Mouse (Mus musculus) spleen, adult 12 weeks (tissue): ENCODE results near the gene Spred1.

ENCODE experiments used
- DNase-seq: peaks from one replicate; pipeline ENCODE4 v3.0.0; 2022; ENCODE audit warnings: low spot score

Spred1 gene

DNA sequence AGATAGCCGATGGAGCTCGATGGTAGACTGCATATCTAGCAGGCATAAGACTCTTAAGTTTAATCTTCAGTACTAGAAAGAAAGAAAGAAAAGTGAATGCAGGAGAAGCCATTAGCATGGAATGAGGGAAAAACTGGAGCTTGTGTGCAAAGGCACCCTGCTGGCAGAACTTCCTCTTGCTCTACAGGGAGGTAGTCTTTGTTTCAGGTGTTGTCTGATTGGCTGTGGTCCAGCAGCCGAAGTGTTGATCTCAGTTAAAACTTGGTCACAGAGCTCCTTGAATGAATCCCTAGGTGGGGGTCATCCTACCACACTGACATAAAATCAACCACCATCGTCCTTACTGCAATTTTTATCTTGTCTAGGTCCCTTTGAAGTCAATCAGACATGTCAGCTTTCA is 55.8 kb downstream of the Spred1 start:
- no peak for DNase-seq

DNA sequence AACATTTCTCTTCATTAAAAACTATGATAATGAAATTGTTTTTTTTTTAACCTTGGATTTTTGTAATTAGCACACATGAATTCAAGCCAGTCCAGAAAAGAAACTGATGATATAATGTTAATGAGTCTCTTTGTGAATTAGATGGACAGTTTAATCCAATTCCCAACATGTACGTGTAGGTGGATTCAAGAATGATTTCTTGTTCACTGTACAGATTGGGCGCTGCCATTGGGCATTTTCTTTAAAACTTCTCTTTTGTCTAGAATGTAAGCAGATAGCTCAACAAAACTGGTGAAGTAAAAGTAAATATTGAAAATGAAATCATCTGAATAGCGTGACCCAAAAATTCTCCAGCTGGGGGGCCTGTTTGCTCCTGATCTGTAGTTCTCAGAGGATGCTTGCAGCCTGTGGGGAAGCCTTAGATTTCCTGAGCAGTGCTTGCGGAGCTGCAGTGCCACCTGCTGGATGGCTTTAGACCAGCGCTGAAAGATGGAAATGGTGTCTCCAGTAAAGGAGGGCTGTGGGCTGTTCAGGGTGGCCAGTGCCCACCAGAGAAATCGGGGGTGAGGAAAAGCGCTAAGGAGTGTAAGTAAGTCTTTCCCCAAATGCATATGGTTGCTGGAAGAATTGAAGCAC is 59.2 kb downstream of the Spred1 start:
- DNase-seq: peak; percentile 41

DNA sequence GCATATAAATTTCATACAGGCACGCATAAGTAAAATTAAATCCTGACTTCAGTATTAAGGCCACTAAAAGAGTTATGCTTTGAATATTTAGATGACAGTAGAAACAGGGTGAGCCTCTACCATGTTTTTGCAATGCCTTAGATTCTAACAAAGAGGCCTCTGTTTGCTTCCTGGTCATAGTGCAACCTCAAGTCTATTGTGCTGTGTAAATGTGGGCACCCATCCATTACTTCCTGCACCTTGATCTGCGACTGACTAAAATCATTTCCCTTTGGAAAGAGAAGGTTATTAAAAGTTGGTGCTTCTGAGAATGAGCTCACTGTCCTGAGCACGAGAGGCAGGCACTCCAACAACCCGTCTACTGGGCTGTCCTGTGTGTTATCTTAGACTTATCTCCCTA is 64.4 kb downstream of the Spred1 start:
- DNase-seq: no peak

DNA sequence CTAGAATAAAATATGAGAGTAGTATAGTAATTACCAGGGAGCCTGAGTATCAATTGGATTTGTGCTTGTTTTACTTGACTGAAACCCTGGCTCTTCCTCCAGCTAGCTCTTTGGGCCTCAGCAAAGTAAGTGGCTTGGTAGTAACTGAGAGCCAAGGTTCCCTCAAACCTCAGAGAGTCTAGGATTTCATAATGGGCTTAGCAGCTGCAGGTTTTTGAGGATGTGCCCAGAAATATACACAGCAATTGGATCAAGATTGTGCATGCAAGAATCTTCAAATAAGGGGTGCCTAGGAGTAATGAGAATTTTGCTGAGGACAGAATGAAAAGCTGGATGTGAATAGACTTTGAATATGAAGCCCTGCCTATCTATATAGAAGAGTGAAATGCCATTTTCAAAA is 69.7 kb downstream of the Spred1 start:
- DNase-seq: no peak

DNA sequence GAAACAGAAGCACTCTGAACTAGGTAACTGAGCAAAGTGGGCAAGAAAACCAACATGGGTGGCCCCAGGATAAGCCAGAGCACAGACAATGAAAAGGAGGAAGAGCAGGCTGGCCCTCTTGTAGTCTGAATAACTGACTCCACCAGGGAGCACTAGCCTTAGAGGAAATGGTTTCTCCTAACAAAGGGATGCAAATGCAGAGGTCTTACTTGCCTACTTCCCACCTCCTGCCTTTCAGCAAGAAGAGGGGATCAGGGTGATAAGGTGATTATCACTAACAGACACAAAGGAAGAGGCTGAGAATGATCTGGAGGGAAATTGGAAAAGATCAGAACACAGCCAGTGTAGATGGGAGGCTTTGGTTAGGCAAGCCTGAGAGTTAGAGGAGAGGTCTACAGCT is 73.1 kb downstream of the Spred1 start:
- DNase-seq: no peak

DNA sequence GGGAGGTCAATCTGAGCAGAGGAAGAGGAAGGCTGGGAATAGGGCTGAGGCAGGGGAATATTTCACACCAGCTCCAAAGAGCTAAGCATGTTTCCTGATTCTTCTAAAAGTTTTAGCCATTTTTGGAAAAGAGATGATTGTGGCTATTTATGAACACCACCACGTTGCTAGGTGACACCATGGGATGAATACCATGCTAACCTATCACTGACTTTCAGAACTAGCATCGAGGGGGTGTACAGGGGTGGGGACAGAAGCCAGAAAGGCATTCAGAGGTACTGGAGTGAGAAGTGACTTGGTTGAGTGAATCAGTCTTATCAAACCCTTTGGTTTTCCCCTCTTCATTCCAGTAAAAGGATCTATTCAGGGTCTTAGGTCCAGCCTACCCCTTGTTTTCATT is 74.0 kb downstream of the Spred1 start:
- no peak for DNase-seq

DNA sequence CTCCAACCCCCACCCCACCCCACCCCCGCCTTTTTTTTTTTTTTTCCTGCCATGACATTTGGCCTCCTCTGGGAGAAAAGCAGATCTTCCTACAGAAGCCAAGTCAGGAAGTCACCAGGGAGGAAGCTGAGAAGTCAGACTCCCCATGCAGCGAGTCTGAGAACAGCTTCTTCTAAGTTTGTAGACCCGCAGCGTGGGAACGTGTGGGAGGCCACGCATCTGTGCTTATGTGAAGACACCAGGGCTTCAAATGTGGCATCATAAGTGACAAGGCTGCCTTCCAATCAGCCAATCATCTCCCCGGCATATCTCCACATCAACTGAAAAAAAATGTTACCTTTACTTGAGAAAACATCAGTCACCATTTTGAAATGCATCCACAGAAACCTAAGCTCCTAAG is 74.4 kb downstream of the Spred1 start:
- DNase-seq: no peak

DNA sequence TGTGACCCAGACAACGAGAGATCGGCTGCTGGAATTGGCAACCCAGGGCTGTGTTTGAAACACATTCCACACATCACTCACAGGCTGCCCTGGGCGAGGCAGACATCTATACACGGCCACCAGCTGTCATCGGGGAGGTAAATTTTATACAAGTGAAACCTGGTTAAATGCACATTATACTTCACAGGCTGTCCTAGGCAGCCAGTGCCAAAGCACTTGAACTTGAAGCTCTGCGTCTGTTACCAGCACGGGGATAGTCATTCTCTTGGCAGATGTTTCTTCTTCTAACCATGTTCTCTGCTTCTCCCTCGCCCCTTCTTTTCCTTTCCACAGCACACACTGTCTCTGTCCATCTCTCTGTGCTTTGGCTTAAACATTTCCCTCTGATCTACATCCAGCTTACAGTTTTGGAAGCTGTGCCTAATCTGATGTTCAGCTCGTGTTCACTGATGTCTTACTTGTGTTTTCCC is 79.7 kb downstream of the Spred1 start:
- DNase-seq: no peak

DNA sequence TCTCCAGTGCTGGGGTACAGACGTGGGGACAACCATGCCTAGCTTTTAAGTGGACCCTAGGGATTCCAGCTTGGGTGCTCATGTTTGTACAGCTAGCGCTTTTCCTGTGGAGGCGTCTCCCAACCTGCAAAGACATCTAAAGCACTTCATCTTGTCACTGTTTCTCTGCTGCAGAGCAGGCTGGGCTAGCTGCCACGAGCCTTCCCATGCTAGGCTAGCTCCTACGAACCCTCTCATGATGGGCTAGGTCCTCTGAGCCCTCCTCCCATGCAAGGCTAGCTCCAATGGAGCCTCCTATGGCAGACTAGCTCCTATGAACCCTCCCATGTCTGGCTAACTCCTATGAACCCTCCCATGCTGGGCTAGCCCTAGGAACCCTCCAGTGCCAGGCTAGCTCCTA is 82.2 kb downstream of the Spred1 start:
- DNase-seq: no peak

DNA sequence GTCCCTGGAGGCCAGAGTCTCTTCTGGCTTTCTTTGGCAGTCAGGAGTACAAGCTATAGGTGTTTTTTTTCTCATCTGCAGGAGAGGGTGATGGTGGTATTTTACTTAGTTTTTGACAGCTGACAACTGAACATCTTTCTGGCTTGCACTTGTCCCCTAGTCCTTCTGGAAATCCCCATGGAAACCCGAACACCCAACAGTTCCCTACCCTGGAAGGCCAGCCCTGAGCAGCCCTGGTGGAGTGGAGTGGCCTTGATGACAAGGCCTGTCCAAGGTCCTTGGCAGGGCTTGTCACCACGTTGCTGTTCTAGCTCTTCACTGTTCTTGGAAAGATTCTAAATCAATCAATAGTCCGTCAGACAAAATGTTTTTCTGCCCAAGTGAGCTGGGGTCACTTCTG is 83.4 kb downstream of the Spred1 start:
- DNase-seq: no peak

DNA sequence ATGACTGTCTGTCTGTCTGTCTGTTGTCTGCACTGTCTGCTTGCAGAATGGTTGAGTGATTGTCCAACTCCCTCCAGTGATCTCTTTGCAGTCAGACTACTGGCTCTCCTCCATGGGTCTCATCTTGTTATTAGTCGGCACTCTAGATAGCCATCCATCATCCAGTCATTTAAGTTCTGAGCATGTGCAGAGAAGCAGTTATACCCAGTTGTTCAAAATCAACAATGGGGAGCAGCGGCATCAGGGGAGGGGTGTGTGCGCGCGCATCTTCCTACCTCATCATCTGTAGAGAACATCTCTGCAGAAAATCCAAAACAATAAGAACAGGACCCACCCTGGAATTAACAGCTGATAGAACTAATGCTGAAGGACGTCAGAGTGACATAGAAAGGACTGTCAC is 83.9 kb downstream of the Spred1 start:
- DNase-seq: no peak

DNA sequence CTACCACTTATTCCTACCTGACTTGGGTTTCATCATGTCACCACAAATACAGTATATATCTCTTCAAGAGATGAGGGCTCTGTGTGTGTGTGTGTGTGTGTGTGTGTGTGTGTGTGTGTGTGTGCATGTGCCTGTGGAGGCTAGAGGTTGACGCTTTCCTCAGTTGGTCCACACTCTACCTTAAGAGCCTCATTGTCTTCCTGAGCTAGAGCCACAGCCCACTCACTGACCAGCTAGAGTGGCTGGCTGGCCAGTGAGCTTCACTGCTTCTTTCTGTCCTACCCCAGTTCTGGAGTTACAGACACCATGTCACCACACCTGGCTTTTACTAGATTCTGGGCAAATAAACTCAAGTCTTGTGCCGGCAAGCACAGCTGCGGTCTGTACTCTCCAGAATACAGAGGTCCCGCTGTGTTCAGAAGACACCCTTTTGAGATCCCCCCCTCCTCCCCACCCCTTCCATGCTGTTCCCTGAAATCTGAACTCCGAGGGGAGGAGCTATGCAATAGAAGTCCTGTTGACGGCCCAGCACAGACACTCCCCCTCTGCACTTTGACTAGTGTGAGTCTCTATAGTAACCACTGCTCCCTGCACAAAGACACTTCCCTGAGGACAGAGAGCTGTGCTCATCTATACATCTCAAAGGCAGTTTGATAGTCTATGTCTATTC is 89.4 kb downstream of the Spred1 start:
- DNase-seq: no peak

DNA sequence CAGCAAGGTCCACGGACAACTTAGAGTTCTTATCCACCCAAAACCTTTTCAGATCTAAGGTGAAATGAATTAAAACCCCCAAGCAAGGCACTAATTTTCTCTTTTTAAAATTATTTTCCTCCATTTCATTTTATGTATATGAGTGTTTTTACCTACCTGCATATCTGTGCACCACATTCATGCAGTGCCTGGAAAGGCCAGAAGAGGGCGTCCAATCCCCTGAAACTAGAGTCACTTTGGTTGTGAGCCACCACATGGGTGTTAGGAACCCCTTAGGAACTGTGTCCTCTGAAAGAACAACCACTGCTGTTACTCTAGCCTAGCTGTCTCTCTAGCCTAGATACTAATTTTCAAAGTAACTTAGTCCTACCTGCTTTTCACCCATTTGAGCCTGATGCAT is 95.0 kb downstream of the Spred1 start:
- no peak for DNase-seq

DNA sequence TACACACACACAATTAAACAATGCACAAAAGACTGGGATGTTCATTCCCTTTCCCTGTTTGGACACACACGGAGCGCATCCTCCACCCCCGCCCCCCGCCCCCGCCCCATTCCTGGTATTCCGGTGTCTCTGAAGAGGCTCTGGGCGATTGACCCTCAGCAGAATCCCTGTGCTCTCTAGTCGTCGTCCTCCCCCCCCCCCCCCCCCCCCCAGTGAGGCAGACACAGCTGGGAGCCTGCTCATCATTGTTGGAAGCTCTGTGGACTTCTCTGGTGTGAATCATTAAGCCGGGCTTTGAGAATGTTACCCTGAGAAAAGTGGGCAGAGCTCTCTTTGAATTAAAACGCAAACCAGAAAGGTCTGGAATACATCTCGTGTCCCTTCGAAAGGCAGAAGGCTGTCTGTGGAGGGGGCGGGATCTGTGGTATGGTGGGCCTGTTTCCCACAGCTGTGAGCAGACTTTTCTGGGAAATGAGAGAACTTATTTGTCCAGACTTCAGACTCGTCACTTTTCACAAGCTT is 96.6 kb downstream of the Spred1 start:
- DNase-seq: no peak

DNA sequence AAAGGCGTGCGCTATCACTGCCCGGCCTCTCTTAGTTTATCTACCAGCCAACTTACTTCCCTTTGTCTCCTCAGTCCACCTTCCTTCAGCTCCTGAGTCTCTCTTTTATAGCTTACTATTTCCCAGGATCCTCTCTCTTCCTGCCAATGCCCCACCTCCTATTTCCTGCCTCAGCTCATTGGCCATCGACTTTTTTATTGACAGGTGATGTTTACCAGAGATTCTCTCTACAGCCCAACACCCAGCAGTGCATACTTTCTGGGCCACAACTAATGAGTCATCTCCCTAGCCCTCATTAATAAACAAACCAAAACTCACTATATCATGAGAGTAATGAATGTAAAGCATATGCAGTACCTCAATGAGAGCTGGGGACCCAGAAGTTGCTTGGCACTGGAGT is 98.4 kb downstream of the Spred1 start:
- no peak for DNase-seq

DNA sequence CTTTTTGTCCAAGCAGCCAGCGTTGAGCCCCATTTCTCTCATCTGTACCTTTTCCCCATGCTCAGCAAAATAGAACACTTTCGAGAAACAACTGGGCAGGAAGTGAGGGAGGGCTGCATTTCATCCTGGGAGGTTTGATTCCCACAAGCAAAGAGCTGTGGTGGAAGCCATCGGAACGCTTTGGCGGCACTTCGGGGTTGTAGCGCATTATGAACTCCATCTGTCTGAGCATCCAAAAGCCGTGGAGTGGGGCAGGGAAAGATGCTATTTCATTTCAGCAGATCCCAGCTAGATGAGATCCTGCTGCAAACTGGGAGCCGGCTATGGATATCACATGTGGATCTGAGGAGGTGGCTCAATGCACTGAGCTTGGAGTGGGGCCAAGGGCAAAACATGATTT is 101.5 kb downstream of the Spred1 start:
- no peak for DNase-seq

DNA sequence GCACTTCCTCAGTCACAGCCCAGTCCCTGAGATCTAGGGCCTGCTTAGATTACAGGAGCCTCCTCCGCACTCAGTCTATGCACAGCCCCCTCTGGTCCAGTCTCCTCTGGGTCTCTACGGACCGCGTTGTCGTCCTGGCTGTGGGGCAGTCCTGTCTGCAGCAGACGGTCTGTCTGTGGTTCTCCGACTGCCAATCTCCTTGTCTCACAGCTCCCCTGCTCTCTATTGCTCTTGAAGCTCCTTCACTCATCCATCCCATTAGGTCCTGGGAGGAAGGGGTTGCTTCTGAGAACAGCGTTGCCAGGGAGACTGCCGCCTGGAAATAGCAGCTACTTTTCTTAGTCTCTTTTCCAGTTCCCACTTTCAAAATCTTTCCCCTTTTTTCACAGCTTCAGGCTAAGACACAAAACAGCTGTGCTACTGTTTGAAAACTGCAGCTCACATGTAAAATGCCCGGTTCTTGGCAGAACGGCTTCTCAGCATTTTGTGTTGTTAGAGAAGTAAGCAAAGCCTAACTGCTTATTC is 107.5 kb downstream of the Spred1 start:
- DNase-seq: no peak

DNA sequence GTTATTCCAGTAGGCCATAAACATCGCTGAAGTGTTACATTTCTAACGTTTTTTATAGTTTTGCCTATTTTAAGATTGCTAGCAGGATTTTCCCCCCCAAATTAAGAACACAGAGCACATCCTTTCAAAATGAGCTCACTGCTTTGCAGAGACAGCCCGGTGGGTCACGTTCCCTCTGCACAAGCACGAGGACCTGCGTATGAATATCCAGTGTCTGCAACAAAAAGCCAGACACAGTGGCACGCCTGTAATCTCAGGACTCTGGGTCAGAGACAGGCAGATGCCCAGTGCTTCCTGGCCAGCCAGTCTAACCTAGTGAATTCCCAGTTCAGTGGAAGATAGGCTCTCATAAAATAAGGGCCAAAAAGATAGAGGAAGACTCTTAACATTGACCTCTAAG is 109.1 kb downstream of the Spred1 start:
- no peak for DNase-seq

DNA sequence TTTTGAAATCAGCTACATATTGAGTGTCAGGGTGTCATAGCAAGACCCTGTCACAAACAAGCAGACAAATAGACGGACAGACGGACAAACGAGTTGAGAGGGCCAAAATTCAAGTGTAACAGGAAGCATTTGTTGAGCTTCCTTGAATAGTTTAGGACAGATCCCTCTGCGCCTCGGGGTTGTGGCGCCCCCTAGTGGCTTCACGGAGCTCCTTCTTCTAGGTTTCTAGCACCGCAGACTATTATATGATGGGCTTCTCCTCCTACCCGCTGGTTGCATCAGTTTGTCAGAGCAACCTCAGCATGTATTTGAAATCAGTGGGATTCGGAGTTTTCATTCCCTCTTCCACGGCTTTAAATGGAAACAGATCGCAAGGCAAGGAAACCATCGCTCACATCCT is 110.1 kb downstream of the Spred1 start:
- DNase-seq: peak; percentile 27
